Mouse (Mus musculus): ENCODE data around the gene A630076J17Rik. TPM values are rescaled to one million over a fixed set of nuclear protein-coding genes. Genes with fewer than 3 reads are reported as not detected.

The A630076J17Rik gene
- polyA plus RNA-seq (2016; fragmentation: Nextera tagmentation; extraction: Ambion mirVana) = not detected in 2 replicates

DNA sequence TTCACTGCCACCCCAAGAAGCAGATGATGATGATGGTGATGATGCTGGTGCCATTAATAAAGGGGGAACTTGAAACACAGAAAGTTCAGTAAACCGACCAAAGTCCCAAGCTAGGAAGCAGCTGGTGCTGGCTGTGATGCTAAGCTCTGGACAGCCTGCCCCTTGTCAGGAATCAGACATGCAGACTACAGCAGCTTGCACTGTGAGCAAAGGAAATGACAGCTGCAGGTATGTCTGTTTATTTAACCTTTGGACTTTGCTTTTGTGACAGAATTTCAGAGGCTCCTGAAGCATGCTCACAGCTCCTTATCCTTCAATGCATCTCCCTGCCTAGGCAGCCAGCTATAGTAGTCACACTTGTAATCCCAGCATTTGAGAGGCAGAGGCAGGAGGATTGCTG is at the start of gene A630076J17Rik:
Gene A630076J17Rik (plus strand): TSS at position 88 of the 400 bp plus-strand sequence.
- H3K36me3 ChIP-seq = no peaks in the 10 kb centered on the region
- H3K4me2 ChIP-seq (replicated peaks) = no peak within 1 kb of the TSS
- ATAC-seq (ENCODE audit: low FRiP score) = no peak
- H3K4me1 ChIP-seq = no peaks in the 10 kb centered on the region
- no peak within 1 kb of the TSS for H3K4me3 ChIP-seq
- 52% methylated on average over 1 of the region's 1 CpGs for WGBS
- no peak within 1 kb of the TSS for H3K27ac ChIP-seq
- H3K9ac ChIP-seq = no peak within 1 kb of the TSS
- no peaks in the 10 kb centered on the region for H3K9me3 ChIP-seq (replicated peaks)
- no peaks in the 10 kb centered on the region for H3K27me3 ChIP-seq

DNA sequence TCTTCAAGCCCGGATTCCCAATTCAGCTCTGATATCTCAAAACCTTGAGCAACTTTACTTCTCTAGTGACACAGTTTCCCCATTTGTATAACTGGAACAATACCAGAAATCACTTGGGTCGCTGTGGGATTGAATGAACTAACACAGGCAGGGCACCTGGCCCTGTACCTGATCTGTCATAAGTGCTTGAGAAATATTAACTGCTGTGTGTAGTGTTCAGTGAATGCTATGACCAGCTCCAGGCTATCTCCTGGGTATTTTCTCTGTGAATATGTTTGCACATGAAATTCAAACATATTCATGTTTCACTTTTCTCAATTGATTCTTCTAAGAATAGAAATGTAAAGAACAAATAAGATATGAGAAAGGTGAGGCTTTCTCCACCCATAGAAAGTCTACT is 49.6 kb upstream of the A630076J17Rik start:
- Histone ChIP-seq H3K4me2 (replicated peaks) (no peak overlapping the region), H3K36me3 (no peaks in the 10 kb centered on the region), H3K27me3 (0 out of 2 replicates have a peak, but pooled peaks cover 2% of the 10 kb centered on the region), H3K27ac (no peak overlapping the region), H3K9ac (no peak overlapping the region), H3K4me1 (0 out of 2 replicates have a peak, but pooled peaks cover 4% of the 10 kb centered on the region), H3K4me3 (no peak overlapping the region), H3K9me3 (replicated peaks) (no peaks in the 10 kb centered on the region)
- WGBS = 82% methylated on average over 2 of the region's 2 CpGs
- ATAC-seq (ENCODE audit: low FRiP score) = no peak

DNA sequence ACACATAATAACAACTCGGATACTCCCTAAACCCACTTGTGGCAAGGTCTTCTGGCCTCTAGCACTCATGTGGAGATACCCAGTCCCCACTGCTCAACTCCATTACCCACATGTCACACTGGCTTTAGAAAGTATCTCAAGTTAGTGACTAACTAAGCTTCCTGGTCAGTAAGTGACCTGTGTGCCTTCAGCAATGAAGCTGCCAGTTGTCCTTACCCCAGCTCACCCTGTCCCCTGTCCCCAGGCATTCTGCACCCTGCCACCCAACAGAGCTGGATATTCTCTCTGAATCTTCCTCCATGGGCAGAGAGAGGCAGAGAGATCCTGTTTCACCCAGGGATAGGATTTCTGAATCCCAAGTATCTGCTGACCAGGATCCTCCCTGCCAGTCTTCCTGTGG is 47.7 kb upstream of the A630076J17Rik start, which contains the start of gene Kcna10:
Gene Kcna10 (plus strand): TSS at position 301 of the 400 bp plus-strand sequence.
- WGBS = 87% methylated on average over 1 of the region's 1 CpGs
- Histone ChIP-seq H3K27me3 (0 out of 2 replicates have a peak, but pooled peaks cover 2% of the 10 kb centered on the region), H3K27ac (no peak within 1 kb of the TSS), H3K9me3 (replicated peaks) (no peaks in the 10 kb centered on the region), H3K4me1 (no peaks in the 10 kb centered on the region), H3K4me3 (no peak within 1 kb of the TSS), H3K36me3 (no peaks in the 10 kb centered on the region), H3K9ac (no peak within 1 kb of the TSS), H3K4me2 (replicated peaks) (no peak within 1 kb of the TSS)
- no peak for ATAC-seq (ENCODE audit: low FRiP score)

DNA sequence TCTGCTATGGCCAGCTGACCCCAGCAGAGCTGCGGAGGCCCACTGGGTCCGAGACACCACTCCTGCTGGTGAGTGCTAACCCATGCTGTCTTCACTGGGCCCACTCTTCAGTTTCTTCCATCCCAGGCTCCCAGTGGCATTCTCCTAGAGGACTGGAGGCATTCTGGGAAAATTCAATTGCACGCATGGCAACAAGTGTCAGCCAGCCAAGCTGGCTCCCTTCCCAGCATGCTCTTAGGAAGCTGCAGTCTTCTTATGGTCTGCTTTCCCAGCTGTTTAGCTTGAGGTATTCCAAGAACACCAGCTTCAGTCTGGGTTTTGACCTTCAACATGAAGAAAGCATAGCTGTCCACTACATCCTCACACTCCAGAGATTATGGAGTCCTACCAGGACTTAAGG is 47.2 kb upstream of the A630076J17Rik start:
- no peak overlapping the region for H3K9ac ChIP-seq
- 88% methylated on average over 3 of the region's 3 CpGs for WGBS
- ATAC-seq (ENCODE audit: low FRiP score) = no peak

DNA sequence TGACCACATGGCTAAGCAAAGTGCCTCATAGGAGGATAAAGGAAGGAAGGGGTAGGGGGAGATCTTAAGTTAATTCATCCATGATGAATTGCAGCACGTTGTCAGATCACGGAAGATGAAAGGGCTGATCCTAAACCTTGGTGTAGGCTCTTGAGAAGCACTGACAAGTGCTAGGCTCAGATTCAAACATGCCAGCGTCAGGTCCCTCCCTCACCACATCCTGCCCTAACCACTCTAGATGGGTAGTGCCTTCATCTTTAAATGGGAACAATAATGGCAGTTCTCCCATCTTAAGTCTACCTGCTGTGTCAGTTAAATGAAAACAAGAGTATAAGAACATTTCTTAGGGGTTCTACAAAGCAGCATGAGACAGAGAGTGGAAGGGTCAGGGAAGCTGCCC is 44.8 kb upstream of the A630076J17Rik start:
- no peak overlapping the region for H3K4me2 ChIP-seq (replicated peaks)
- H3K9ac ChIP-seq = no peak overlapping the region
- ATAC-seq (ENCODE audit: low FRiP score) = no peak
- 0 out of 2 replicates have a peak, but pooled peaks cover 2% of the 10 kb centered on the region for H3K27me3 ChIP-seq
- no peak overlapping the region for H3K4me3 ChIP-seq
- no peak overlapping the region for H3K27ac ChIP-seq
- peaks cover 4% of the 10 kb centered on the region; the same call in 1 of the 2 replicates for H3K4me1 ChIP-seq
- 78% methylated on average over 3 of the region's 3 CpGs for WGBS
- H3K9me3 ChIP-seq (replicated peaks) = no peaks in the 10 kb centered on the region
- H3K36me3 ChIP-seq = no peaks in the 10 kb centered on the region

More for the DNA sequence above, 47.2 kb upstream of the A630076J17Rik start:
- no peak overlapping the region for H3K4me2 ChIP-seq (replicated peaks)
- H3K27ac ChIP-seq = no peak overlapping the region
- no peaks in the 10 kb centered on the region for H3K36me3 ChIP-seq
- H3K4me1 ChIP-seq = no peaks in the 10 kb centered on the region
- 0 out of 2 replicates have a peak, but pooled peaks cover 2% of the 10 kb centered on the region for H3K27me3 ChIP-seq
- no peak overlapping the region for H3K4me3 ChIP-seq
- H3K9me3 ChIP-seq (replicated peaks) = no peaks in the 10 kb centered on the region

DNA sequence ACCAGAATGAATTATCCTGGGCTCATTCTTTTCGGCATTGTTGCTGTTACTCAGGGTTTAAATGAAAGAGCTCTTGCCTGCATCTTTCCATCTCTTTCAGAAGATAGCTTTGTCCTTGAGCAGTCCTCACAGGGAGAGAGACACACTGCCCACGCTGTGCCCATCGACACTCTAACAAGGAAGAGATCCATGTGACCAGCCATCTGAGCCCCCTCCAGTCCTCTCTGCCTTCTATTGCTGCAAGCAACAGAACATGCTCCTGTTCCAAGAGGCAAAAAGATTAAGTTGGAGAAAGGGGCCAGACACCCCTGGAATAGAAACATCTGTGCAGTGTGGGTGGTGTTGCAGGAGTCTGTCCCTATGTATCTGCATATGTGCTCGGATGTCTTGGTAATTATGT is 43.4 kb upstream of the A630076J17Rik start:
- Histone ChIP-seq H3K9me3 (replicated peaks) (no peaks in the 10 kb centered on the region), H3K27ac (no peak overlapping the region), H3K9ac (no peak overlapping the region), H3K4me1 (peaks cover 4% of the 10 kb centered on the region; the same call in 1 of the 2 replicates), H3K27me3 (0 out of 2 replicates have a peak, but pooled peaks cover 2% of the 10 kb centered on the region), H3K4me2 (replicated peaks) (no peak overlapping the region), H3K36me3 (no peaks in the 10 kb centered on the region), H3K4me3 (no peak overlapping the region)
- 75% methylated on average over 4 of the region's 4 CpGs for WGBS
- no peak for ATAC-seq (ENCODE audit: low FRiP score)

DNA sequence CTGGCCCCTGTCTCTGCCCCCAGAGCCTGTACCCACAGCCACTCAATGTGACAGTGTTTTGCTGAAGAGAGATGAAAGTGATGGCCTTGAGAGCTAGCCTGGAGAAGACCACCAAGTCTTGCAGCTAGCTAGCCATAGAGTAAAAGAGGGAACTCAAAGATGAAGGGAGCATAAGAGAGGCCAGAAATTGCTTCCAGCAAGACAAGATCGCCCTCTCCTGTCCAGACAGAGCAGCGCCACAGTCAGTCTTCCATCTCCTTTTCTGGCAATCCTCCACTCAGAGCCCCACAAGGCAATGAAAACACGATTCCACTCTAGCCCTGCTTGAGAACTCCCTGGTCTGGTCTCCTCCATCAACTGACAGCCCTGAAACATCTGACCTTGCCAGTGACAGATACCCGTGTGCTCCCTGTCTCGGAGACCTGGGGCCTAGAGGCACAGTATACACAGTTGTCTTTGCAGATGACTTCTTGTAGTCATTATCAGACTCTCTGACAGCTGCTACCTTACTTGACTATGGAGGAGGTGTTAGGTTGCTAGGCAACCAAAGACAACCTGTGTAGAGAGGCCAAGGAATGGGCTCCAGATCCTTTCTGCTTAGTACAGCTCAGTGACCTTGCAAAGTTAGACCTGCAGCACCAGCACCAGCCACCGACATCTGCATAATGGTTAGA is 42.1 kb upstream of the A630076J17Rik start:
- ATAC-seq (ENCODE audit: low FRiP score) = peak; percentile 70
- Histone ChIP-seq H3K4me3 (no peak overlapping the region), H3K9me3 (replicated peaks) (no peaks in the 10 kb centered on the region), H3K4me2 (replicated peaks) (no peak overlapping the region), H3K27ac (no peak overlapping the region), H3K27me3 (0 out of 2 replicates have a peak, but pooled peaks cover 2% of the 10 kb centered on the region), H3K4me1 (peaks cover 4% of the 10 kb centered on the region; the same call in 1 of the 2 replicates), H3K9ac (no peak overlapping the region), H3K36me3 (no peaks in the 10 kb centered on the region)
- WGBS = 46% methylated on average over 6 of the region's 6 CpGs

DNA sequence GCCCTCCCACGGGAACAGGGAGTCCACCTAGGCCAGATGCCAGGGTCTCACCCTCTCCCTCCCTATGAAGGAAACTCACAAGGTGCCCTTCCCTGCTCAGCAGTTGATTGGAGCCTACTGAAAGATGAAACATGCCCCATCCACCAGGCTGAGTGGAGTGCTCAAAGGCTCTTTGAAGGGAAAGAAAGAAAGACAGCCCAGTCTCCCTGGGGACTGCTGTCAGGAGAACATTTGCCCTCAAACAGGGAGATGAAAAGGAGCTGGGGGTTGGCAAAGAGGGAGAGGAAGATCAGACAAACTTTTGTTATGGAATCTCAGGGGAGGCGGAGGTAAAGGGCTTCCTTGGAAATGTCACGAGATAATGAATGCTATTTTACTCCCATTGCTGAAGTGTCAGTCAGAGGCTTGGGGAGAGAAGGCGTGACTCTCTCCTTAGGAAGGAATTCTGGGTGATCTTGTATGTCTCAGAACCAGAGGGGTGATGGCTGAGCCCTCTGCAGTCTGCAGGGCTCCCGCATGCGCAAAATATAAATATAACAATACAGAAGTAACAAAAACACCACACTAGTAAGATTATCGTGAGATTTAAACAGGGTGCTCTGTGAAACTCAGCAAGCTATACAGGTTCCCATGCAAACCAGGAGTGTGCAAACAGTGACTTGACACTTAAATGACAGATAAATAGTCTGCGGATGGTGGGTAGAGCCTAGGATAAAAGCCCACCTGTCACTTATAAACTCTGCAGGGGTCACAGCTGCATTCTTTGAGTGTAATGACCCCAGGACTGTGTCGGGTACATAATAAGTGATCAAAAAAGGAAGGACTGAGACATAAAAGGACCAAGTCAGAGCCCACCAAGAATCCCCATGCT is 28.9 kb upstream of the A630076J17Rik start:
- no peaks in the 10 kb centered on the region for H3K9me3 ChIP-seq (replicated peaks)
- H3K4me1 ChIP-seq = peaks cover 11% of the 10 kb centered on the region
- no peak for ATAC-seq (ENCODE audit: low FRiP score)
- no peak overlapping the region for H3K9ac ChIP-seq
- WGBS = 26% methylated on average over 9 of the region's 9 CpGs
- no peaks in the 10 kb centered on the region for H3K36me3 ChIP-seq
- no peaks in the 10 kb centered on the region for H3K27me3 ChIP-seq
- H3K27ac ChIP-seq = no peak overlapping the region
- no peak overlapping the region for H3K4me3 ChIP-seq
- no peak overlapping the region for H3K4me2 ChIP-seq (replicated peaks)

DNA sequence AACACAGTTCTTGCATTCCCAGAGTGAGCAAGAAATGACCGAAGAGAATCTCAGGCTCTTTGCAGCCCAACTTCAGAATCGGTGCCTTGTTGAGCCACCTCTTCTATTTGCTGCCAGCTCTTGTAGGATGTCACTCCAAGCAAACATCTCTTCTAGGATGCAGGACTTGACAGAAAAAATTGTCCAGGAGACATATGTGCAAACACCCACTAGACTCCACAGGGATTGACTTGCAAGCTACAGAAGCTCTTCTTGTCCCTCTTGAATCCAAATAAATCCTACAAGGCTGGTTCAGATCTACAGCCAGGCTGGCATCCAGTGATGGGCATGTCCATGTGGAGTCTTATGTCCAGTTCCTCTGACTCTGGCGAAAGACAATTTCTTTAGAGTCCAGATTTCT is 26.0 kb upstream of the A630076J17Rik start:
- no peaks in the 10 kb centered on the region for H3K36me3 ChIP-seq
- no peak for ATAC-seq (ENCODE audit: low FRiP score)
- H3K4me3 ChIP-seq = no peak overlapping the region
- H3K27me3 ChIP-seq = no peaks in the 10 kb centered on the region
- no peaks in the 10 kb centered on the region for H3K9me3 ChIP-seq (replicated peaks)
- no peak overlapping the region for H3K4me2 ChIP-seq (replicated peaks)
- no peak overlapping the region for H3K9ac ChIP-seq
- H3K27ac ChIP-seq = no peak overlapping the region
- 90% methylated on average over 3 of the region's 3 CpGs for WGBS
- peaks cover 34% of the 10 kb centered on the region for H3K4me1 ChIP-seq

DNA sequence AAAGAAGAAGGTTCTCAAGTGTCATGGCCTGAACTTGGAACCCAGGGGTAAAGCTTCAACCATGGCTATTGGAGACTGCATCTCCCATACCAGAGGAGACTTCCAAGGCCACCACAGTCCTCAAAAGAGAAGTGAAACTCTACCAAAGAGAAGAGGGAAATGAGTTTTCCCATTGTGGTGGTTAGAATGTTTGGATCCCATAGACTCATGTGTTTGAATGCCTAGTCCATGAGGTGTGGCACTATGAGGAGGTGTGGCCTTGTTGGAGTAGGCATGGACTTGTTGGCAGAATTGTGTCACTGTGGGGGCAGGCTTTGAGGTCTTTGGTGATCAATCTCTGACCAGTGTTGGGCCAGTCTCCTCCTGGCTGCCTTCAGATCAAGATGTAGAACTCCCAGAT is 25.2 kb upstream of the A630076J17Rik start:
- no peaks in the 10 kb centered on the region for H3K36me3 ChIP-seq
- no peak for ATAC-seq (ENCODE audit: low FRiP score)

DNA sequence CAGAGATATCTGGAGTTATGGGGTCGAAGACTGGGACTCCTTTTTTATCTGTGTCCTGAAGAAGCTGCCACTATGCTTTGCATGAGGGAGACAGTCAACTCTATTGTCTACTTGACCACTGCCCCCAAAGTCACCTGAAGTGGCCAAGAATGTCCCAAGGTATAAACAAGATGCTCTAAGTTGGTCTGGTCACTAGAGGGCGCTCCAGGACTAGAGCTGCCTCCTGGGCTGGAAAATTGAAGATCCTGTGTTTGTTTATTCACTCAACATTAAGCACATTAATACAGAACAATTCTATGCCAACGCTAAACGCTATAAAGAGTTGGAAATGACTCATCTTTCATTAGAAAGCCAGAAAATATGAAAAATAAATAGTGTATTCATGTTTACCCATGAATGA is 24.4 kb upstream of the A630076J17Rik start:
- 19% methylated on average over 4 of the region's 4 CpGs for WGBS
- H3K9ac ChIP-seq = no peak overlapping the region
- no peak overlapping the region for H3K4me2 ChIP-seq (replicated peaks)
- H3K27ac ChIP-seq = no peak overlapping the region
- H3K27me3 ChIP-seq = no peaks in the 10 kb centered on the region
- no peak overlapping the region for H3K4me3 ChIP-seq
- ATAC-seq (ENCODE audit: low FRiP score) = no peak
- no peaks in the 10 kb centered on the region for H3K9me3 ChIP-seq (replicated peaks)
- peaks cover 34% of the 10 kb centered on the region for H3K4me1 ChIP-seq
- H3K36me3 ChIP-seq = no peaks in the 10 kb centered on the region

More for the DNA sequence above, 25.2 kb upstream of the A630076J17Rik start:
- Histone ChIP-seq H3K4me3 (no peak overlapping the region), H3K27ac (no peak overlapping the region), H3K27me3 (no peaks in the 10 kb centered on the region), H3K4me1 (peaks cover 34% of the 10 kb centered on the region), H3K9ac (no peak overlapping the region), H3K4me2 (replicated peaks) (no peak overlapping the region), H3K9me3 (replicated peaks) (no peaks in the 10 kb centered on the region)

DNA sequence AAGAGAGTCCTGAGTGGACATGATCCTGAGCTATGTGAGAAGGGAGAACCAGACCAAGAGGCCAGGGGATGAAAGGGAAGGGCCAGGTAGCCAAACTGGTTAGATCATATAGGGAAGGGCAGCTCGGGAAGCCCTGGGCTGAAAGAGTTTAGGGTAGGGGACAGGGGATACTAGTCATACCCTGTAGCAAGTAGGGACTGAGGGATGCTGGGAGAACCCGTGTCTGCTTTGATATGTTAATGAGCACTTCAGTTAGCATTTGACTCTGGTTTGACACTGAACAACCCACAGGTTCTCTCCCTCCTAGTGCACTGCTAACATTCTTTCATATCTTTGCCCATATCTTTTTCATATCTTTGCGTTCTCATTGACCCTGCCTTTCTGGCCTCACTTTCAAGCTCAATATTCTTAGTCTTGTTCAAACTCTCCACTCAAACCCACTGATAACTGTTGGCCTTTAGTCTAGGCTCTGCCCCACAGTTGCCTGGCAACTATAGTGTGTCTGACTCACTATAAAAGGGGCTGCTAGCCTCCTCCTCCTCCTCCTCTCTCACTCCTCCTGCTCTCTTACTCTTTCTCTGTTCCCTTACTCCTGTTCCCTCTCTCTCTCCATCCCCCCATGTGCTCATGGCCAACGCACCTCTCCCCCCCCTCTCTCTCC is 23.8 kb upstream of the A630076J17Rik start:
- Histone ChIP-seq H3K36me3 (no peaks in the 10 kb centered on the region), H3K27me3 (no peaks in the 10 kb centered on the region), H3K4me1 (peaks cover 27% of the 10 kb centered on the region), H3K4me2 (replicated peaks) (no peak overlapping the region), H3K9me3 (replicated peaks) (no peaks in the 10 kb centered on the region), H3K4me3 (no peak overlapping the region), H3K27ac (no peak overlapping the region), H3K9ac (no peak overlapping the region)
- WGBS = 33% methylated on average over 4 of the region's 4 CpGs
- ATAC-seq (ENCODE audit: low FRiP score) = 0 out of 2 replicates have a peak, but pooled peaks have one; percentile 14

All from hindbrain, embryonic 12.5 days (tissue).